Mouse (Mus musculus): ENCODE measurements around the gene Ifitm1. TPM values are rescaled to one million over a fixed set of nuclear protein-coding genes. Genes with fewer than 3 reads are reported as not detected.
A peak's percentile ranks its signal among the peaks of the same experiment; 100 is the strongest.

Ifitm1 gene
- total RNA-seq (2014; rRNA removed) (16.5 and 39.5 TPM in 2 replicates), polyA plus RNA-seq (2015; fragmentation: Nextera tagmentation; extraction: Ambion mirVana) (22.4 and 24.0 TPM in 2 replicates)

DNA sequence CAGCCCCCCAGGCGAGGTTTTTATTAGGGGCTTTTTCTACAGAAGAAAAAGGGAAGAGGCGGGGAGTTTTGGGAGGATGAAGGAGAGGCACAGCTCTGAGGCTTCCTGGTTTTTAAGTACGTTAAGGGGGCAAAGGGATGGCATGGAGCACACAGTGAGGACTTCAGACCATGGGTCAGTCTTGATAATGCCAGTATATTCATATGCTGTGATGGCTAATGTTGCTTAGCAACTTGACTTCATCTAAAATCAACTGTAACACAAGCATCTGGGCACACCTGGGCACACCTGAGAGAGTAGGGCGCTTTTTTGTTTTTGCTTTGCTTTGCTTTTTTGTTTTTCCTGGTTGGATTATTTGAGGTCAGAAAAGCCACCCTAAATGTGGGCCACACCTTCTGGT is at the start of gene Ifitm1:
Gene Ifitm1 (plus strand): TSS at position 301 of the 400 bp plus-strand sequence.
- ATAC-seq (no peak), DNase-seq (ENCODE audit: low spot score) (no peak)
- Histone ChIP-seq H3K36me3 (ENCODE audit: insufficient read depth, low read length) (no peaks in the 10 kb centered on the region), H3K27me3 (ENCODE audit: insufficient read depth, low read length) (no peaks in the 10 kb centered on the region), H3K4me2 (ENCODE audit: low read depth, low read length) (no peak within 1 kb of the TSS), H3K9ac (replicated peaks; ENCODE audit: low read length) (no peak within 1 kb of the TSS), H3K27ac (no peak within 1 kb of the TSS), H3K4me3 (ENCODE audit: low read length) (no peak within 1 kb of the TSS), H3K4me1 (ENCODE audit: insufficient read depth, low read length) (no peaks in the 10 kb centered on the region), H3K9me3 (ENCODE audit: low read length) (no peaks in the 10 kb centered on the region)
- WGBS = 94% methylated on average over 4 of the region's 4 CpGs
- no peak for TF ChIP-seq CTCF (IDR thresholded peaks at IDR 0.05; ENCODE audit: low read depth)

DNA sequence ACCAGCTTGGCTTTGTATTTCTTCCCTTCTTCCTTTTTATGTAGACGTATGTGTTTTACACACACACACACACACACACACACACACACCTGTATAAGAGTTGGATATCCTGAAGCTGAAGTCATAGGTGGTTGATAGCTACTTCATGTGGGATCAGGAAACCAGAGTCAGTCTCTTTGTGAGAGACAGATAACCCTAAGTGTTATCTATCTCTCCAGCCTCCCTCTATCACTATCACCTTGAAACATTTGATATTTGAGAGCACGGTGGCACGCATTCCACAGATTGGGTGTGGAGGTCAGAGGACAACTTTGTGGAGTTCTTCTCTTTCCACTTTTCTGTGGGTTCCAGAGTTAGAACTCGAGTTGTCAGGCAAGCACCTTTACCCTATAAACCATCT is 47.1 kb upstream of the Ifitm1 start:
- TF ChIP-seq CTCF (IDR thresholded peaks at IDR 0.05; ENCODE audit: low read depth) = no peak
- Histone ChIP-seq H3K9me3 (ENCODE audit: low read length) (no peaks in the 10 kb centered on the region), H3K9ac (replicated peaks; ENCODE audit: low read length) (no peak overlapping the region), H3K4me2 (ENCODE audit: low read depth, low read length) (no peak overlapping the region), H3K4me1 (ENCODE audit: insufficient read depth, low read length) (peaks cover 13% of the 10 kb centered on the region), H3K27me3 (ENCODE audit: insufficient read depth, low read length) (peaks cover 49% of the 10 kb centered on the region), H3K36me3 (ENCODE audit: insufficient read depth, low read length) (no peaks in the 10 kb centered on the region), H3K27ac (no peak overlapping the region), H3K4me3 (ENCODE audit: low read length) (no peak overlapping the region)
- DNase-seq (ENCODE audit: low spot score) (no peak), ATAC-seq (no peak)
- 79% methylated on average over 4 of the region's 4 CpGs for WGBS

DNA sequence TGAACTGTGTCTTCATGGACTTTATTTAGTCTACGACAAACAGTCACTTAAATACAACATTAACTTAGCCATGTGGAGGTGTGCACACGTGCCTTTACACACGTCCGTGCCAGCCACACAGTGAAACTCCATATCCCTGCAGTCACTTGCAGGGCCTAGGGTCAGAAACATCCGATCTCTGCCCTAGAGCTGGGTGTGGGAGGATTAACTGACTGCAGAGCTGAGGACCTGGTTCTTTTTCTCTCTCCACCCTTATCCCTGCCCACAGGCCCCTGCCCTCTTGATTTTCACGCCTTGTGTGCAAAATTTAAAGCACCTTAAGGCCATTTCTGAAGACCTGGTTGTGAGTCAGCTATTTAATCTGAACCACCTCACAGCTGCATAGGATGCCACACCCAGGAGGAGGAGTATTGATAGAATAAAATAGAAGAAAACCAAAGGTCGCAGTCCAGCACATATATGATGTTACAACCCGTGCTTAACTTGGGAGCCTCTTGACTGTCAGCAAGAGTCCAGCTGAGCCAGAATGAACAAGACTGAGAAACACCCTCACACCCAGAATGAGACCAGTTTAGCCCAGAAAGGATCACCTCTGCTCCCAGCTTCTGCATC is 46.5 kb upstream of the Ifitm1 start, which contains the start of gene Nlrp6:
Gene Nlrp6 (plus strand): TSS at position 485 of the 612 bp plus-strand sequence.
- 84% methylated on average over 8 of the region's 8 CpGs for WGBS
- DNase-seq (ENCODE audit: low spot score) (no peak), ATAC-seq (no peak)
- TF ChIP-seq CTCF (IDR thresholded peaks at IDR 0.05; ENCODE audit: low read depth) = no peak
- no peak within 1 kb of the TSS; the same call in 1 of the 2 replicates for H3K4me3 ChIP-seq (ENCODE audit: low read length)
- H3K4me1 ChIP-seq (ENCODE audit: insufficient read depth, low read length) = peaks cover 13% of the 10 kb centered on the region
- H3K9me3 ChIP-seq (ENCODE audit: low read length) = no peaks in the 10 kb centered on the region
- no peak within 1 kb of the TSS for H3K9ac ChIP-seq (replicated peaks; ENCODE audit: low read length)
- H3K4me2 ChIP-seq (ENCODE audit: low read depth, low read length) = peak within 1 kb of the TSS; percentile 96
- H3K27ac ChIP-seq = no peak within 1 kb of the TSS
- no peaks in the 10 kb centered on the region for H3K36me3 ChIP-seq (ENCODE audit: insufficient read depth, low read length)
- peaks cover 49% of the 10 kb centered on the region for H3K27me3 ChIP-seq (ENCODE audit: insufficient read depth, low read length)

DNA sequence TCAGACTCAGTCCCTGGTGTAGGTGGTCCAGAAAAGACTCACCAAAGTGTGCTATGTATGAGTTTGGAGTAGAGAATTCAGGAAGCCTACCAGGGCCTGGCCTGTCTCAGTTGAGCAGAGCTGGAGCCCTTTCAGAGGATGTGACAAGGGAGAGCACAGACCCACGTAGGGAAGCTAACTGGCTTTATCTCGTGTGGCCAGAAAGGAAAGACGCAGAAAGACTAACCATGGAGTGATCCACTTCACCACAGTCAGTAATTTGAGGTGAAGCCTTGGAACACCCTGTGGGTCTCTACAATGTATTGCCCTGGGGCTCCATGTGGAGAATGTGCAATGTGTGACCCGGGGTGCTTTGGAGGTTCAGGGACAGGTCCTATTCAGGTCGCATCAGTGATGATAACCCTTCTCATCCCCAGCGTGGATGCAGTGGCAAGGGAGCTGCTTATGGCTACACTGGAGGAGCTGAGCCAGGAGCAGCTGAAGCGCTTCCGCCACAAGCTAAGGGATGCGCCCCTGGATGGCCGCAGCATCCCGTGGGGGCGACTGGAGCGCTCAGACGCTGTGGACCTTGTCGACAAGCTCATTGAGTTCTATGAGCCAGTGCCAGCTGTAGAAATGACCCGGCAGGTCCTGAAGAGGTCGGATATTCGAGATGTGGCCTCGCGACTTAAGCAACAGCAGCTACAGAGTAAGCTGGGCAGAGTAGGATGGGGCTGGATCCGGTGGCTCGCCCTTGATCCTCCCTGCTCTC is 45.6 kb upstream of the Ifitm1 start:
- Histone ChIP-seq H3K9ac (replicated peaks; ENCODE audit: low read length) (no peak overlapping the region), H3K4me3 (ENCODE audit: low read length) (peak overlapping the region; percentile 47; the same call in 1 of the 2 replicates), H3K36me3 (ENCODE audit: insufficient read depth, low read length) (no peaks in the 10 kb centered on the region), H3K9me3 (ENCODE audit: low read length) (no peaks in the 10 kb centered on the region), H3K4me1 (ENCODE audit: insufficient read depth, low read length) (peaks cover 13% of the 10 kb centered on the region), H3K27me3 (ENCODE audit: insufficient read depth, low read length) (peaks cover 49% of the 10 kb centered on the region), H3K27ac (no peak overlapping the region), H3K4me2 (ENCODE audit: low read depth, low read length) (peak overlapping the region; percentile 96)
- TF ChIP-seq CTCF (IDR thresholded peaks at IDR 0.05; ENCODE audit: low read depth) = no peak
- DNase-seq (ENCODE audit: low spot score) (no peak), ATAC-seq (no peak)
- 33% methylated on average over 22 of the region's 22 CpGs for WGBS

DNA sequence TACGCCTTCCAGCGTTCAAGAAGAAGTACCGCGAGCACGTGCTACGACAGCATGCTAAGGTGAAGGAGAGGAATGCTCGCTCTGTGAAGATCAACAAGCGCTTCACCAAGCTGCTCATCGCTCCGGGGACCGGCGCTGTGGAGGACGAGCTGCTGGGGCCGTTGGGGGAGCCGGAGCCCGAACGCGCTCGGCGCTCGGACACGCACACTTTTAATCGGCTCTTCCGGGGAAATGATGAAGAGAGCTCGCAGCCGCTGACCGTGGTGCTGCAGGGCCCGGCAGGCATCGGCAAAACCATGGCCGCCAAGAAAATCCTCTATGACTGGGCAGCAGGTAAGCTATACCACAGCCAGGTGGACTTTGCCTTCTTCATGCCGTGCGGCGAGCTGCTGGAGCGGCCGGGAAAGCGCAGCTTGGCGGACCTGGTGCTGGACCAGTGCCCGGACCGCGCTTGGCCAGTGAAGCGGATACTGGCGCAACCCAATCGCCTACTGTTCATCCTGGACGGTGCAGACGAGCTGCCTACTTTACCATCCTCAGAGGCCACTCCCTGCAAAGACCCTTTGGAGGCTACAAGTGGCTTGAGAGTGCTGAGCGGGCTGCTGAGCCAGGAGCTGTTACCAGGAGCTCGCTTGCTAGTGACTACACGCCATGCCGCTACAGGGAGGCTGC is 44.5 kb upstream of the Ifitm1 start:
- Histone ChIP-seq H3K27me3 (ENCODE audit: insufficient read depth, low read length) (peaks cover 49% of the 10 kb centered on the region), H3K9ac (replicated peaks; ENCODE audit: low read length) (peak overlapping the region; percentile 44; the same call in 1 of the 2 replicates), H3K4me2 (ENCODE audit: low read depth, low read length) (peak overlapping the region; percentile 96), H3K4me3 (ENCODE audit: low read length) (peak overlapping the region; percentile 47), H3K36me3 (ENCODE audit: insufficient read depth, low read length) (no peaks in the 10 kb centered on the region), H3K9me3 (ENCODE audit: low read length) (no peaks in the 10 kb centered on the region), H3K27ac (no peak overlapping the region), H3K4me1 (ENCODE audit: insufficient read depth, low read length) (peaks cover 13% of the 10 kb centered on the region)
- ATAC-seq (peak; percentile 72; the same call in 1 of the 2 replicates), DNase-seq (ENCODE audit: low spot score) (peak; percentile 63)
- TF ChIP-seq CTCF (IDR thresholded peaks at IDR 0.05; ENCODE audit: low read depth) = peak; percentile 29
- WGBS = under 1% methylated on average over 49 of the region's 49 CpGs

DNA sequence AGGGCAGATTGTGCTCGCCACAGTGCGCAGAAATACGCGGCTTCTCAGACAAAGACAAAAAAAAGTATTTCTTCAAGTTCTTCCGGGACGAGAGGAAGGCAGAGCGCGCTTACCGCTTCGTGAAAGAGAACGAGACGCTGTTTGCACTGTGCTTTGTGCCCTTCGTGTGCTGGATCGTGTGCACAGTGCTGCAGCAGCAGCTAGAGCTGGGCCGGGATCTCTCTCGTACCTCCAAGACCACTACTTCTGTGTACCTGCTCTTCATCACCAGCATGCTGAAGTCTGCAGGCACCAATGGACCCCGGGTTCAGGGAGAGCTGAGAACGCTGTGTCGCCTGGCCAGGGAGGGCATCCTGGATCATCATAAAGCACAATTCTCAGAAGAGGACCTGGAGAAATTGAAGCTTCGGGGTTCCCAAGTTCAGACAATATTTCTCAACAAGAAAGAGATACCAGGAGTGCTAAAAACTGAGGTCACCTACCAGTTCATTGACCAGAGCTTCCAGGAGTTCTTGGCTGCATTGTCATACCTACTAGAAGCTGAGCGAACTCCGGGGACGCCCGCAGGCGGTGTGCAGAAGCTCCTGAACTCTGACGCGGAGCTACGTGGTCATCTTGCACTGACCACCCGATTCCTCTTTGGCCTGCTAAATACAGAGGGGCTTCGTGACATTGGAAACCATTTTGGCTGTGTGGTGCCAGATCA is 43.8 kb upstream of the Ifitm1 start:
- ATAC-seq = no peak

More for the DNA sequence above, 43.8 kb upstream of the Ifitm1 start:
- no peaks in the 10 kb centered on the region for H3K36me3 ChIP-seq (ENCODE audit: insufficient read depth, low read length)
- TF ChIP-seq CTCF (IDR thresholded peaks at IDR 0.05; ENCODE audit: low read depth) = no peak
- H3K9me3 ChIP-seq (ENCODE audit: low read length) = no peaks in the 10 kb centered on the region
- H3K4me1 ChIP-seq (ENCODE audit: insufficient read depth, low read length) = peaks cover 13% of the 10 kb centered on the region
- peak overlapping the region; percentile 47 for H3K4me3 ChIP-seq (ENCODE audit: low read length)
- 20% methylated on average over 30 of the region's 30 CpGs for WGBS
- H3K27ac ChIP-seq = no peak overlapping the region
- peaks cover 46% of the 10 kb centered on the region for H3K27me3 ChIP-seq (ENCODE audit: insufficient read depth, low read length)
- H3K9ac ChIP-seq (replicated peaks; ENCODE audit: low read length) = peak overlapping the region; percentile 44; the same call in 1 of the 2 replicates
- peak; percentile 23 for DNase-seq (ENCODE audit: low spot score)
- H3K4me2 ChIP-seq (ENCODE audit: low read depth, low read length) = peak overlapping the region; percentile 96

Measured in hindbrain, postnatal 0 days (tissue).